Mouse (Mus musculus) neural tube, embryonic 11.5 days (tissue): ENCODE measurements around the gene Gm10024. TPM values are rescaled to one million over a fixed set of nuclear protein-coding genes. Genes with fewer than 3 reads are reported as not detected.
"Not testable (repeated sequence)": the region's sequence is repeated elsewhere in the genome, so short reads cannot be mapped to it uniquely, and the experiment has no call there.

Experiments
- ATAC-seq: fragments of 200-750 bp; cut with Nextera tagmentation; 2 replicates; pipeline ENCODE4 v1.8.0; 2017; ENCODE audit warnings: moderate number of reproducible peaks, mild to moderate bottlenecking, moderate TSS enrichment, moderate library complexity; ENCODE audit not compliant: insufficient read depth, low FRiP score, low TSS enrichment
- DNase-seq: peaks from one replicate; pipeline ENCODE4 v3.0.0-alpha.2; 2015; ENCODE audit warnings: low spot score
- H3K27ac ChIP-seq: fragments of 300-500 bp; sonication (generic); 2 replicates; pipeline ENCODE4 v1.5.1; 2014; ENCODE audit warnings: low read depth, mild to moderate bottlenecking, low read length
- H3K27me3 ChIP-seq: fragments of 300-500 bp; sonication (generic); 2 replicates; pipeline ENCODE4 v1.6.1; 2014; ENCODE audit warnings: mild to moderate bottlenecking, low read length, mixed read lengths; ENCODE audit not compliant: control insufficient read depth, insufficient read depth
- H3K36me3 ChIP-seq: fragments of 300-500 bp; sonication (generic); 2 replicates; pipeline ENCODE4 v1.6.1; 2014; ENCODE audit warnings: mild to moderate bottlenecking, low read length, moderate library complexity, mixed read lengths; ENCODE audit not compliant: control insufficient read depth, insufficient read depth
- H3K4me1 ChIP-seq: fragments of 300-500 bp; sonication (generic); 2 replicates; pipeline ENCODE4 v1.6.1; 2014; ENCODE audit warnings: low read length, mixed read lengths; ENCODE audit not compliant: control insufficient read depth, insufficient read depth
- H3K4me2 ChIP-seq: fragments of 300-500 bp; sonication (generic); 2 replicates; pipeline ENCODE4 v1.6.1; 2014; ENCODE audit warnings: low read depth, mild to moderate bottlenecking, moderate library complexity
- H3K4me3 ChIP-seq: fragments of 300-500 bp; sonication (generic); 2 replicates; pipeline ENCODE4 v1.5.1; 2014; ENCODE audit warnings: low read depth, low read length
- H3K9ac ChIP-seq: fragments of 300-500 bp; sonication (generic); 2 replicates; pipeline ENCODE4 v1.6.1; 2014; ENCODE audit warnings: mild to moderate bottlenecking, low read length
- H3K9me3 ChIP-seq: fragments of 300-500 bp; sonication (generic); 2 replicates; pipeline ENCODE4 v1.6.1; 2016; ENCODE audit warnings: low read length; ENCODE audit not compliant: control insufficient read depth
- WGBS: fragments of 180-500 bp; shearing (Covaris S2); extraction: QIAGEN DNeasy Blood & Tissue Kit; methylation state at CpG from one replicate; pipeline ENCODE4 v1.1.7; 2014; 5-methylcytosine and 5-hydroxymethylcytosine counted together
- polyA plus RNA-seq: library from polyadenylated mRNA; unstranded; fragments of >200 nt; fragmentation: Nextera tagmentation; extraction: Ambion mirVana; gene quantifications from 2 replicates; pipeline ENCODE4 v1.2.1, GENCODE M21; 2014

The Gm10024 gene
- polyA plus RNA-seq, 1 experiment from 2014 or later = not detected

DNA sequence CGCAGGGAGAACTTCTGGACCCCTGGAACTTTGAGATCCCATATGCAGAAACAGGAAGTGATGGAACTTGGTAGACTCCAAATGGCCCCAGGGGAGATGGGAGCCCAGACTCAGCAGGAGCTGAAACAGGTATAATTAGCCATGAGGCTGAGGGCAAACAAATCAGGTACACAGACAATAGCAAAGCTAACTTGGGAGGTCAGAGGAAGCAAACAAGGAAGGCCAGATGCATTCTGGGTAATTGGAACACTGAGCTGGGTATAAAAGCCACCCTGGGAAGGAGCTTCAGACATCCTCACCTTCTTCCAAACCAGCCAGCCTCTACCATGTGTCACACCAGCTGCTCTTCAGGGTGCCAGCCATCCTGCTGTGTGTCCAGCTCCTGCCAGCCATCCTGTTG, 9.0 kb downstream of the Gm10024 start, which contains the start of gene Krtap12-1:
Gene Krtap12-1 (plus strand): TSS at position 301 of the 400 bp plus-strand sequence.
- WGBS = 97% methylated on average over 1 of the region's 1 CpGs
- H3K9me3 ChIP-seq, H3K9ac ChIP-seq, ATAC-seq, H3K4me3 ChIP-seq, H3K4me2 ChIP-seq, H3K36me3 ChIP-seq, H3K27ac ChIP-seq, H3K27me3 ChIP-seq, H3K4me1 ChIP-seq, DNase-seq: not testable (repeated sequence)

DNA sequence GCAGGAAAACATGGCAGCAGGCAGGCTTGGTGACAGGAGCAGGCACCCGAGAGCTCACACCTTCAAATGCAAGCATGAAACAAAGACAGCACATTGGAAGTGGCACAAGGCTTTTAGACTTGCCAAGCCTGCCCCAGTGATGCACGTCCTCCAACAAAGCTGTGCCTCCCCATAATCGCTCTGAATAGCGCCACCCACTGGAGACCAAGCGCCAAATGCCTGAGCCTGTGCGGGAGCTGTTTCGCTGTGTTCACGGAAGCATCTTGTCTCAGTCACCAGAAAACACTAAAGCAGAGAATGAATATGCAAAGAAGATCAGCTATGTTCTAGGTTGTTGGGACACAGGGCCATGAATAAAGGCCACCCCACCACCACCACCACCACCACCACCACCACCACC, 13.6 kb downstream of the Gm10024 start:
- no peak overlapping the region for H3K4me2 ChIP-seq
- H3K9ac ChIP-seq = no peak overlapping the region
- H3K27me3 ChIP-seq = no peaks in the 10 kb centered on the region
- H3K36me3 ChIP-seq = no peaks in the 10 kb centered on the region
- 70% methylated on average over 8 of the region's 8 CpGs for WGBS
- no peak overlapping the region for H3K4me3 ChIP-seq
- no peak overlapping the region for H3K27ac ChIP-seq
- H3K4me1 ChIP-seq = no peaks in the 10 kb centered on the region
- ATAC-seq = no peak
- DNase-seq = no peak
- H3K9me3 ChIP-seq = no peaks in the 10 kb centered on the region

DNA sequence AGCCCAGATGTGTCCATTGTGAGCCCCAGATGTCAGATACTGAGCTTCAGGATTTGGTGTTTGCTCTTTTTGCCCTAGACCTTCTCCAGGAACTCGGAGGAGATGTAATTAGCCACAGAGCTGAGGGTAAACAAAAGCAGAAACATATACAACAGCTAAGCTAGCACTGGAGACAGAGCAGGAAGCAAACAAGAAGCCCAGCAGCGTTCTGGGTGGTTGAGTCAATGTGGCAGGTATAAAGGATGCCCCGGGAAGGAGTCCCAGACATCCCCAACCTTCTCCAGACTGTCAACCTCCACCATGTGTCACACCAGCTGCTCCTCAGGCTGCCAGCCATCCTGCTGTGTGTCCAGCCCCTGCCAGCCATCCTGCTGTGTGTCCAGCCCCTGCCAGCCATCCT, 14.9 kb downstream of the Gm10024 start, which contains the start of gene Gm10100:
Gene Gm10100 (plus strand): TSS at position 301 of the 400 bp plus-strand sequence.
- Histone ChIP-seq H3K9me3 (no peaks in the 10 kb centered on the region), H3K36me3 (no peaks in the 10 kb centered on the region), H3K4me3 (no peak within 1 kb of the TSS), H3K4me2 (no peak within 1 kb of the TSS), H3K27me3 (no peaks in the 10 kb centered on the region), H3K4me1 (no peaks in the 10 kb centered on the region), H3K9ac (no peak within 1 kb of the TSS), H3K27ac (no peak within 1 kb of the TSS)
- ATAC-seq (no peak), DNase-seq (no peak)
- 55% methylated on average over 3 of the region's 3 CpGs for WGBS

DNA sequence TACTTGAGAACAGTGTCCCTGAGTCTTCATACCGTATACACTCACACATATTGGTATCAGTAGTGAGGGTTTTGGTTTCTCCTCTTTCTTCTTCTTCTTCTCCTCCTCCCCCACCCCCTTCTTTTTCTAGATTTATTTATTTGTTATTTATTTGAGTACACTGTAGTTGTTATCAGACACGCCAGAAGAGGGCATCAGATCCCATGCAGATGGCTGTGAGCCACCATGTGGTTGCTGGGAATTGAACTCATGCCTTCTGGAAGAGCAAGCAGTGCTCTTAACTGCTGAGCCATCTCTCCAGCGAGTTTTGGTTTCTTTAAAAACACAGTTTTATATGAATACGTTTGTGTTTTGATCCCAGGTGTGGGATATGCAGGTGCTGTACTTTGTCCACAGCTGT, 17.0 kb downstream of the Gm10024 start:
- WGBS = 59% methylated on average over 4 of the region's 4 CpGs
- Histone ChIP-seq H3K4me2 (no peak overlapping the region), H3K9me3 (no peaks in the 10 kb centered on the region), H3K4me3 (no peak overlapping the region), H3K4me1 (no peaks in the 10 kb centered on the region), H3K9ac (no peak overlapping the region), H3K27me3 (no peaks in the 10 kb centered on the region), H3K27ac (no peak overlapping the region), H3K36me3 (no peaks in the 10 kb centered on the region)
- ATAC-seq (no peak), DNase-seq (no peak)

DNA sequence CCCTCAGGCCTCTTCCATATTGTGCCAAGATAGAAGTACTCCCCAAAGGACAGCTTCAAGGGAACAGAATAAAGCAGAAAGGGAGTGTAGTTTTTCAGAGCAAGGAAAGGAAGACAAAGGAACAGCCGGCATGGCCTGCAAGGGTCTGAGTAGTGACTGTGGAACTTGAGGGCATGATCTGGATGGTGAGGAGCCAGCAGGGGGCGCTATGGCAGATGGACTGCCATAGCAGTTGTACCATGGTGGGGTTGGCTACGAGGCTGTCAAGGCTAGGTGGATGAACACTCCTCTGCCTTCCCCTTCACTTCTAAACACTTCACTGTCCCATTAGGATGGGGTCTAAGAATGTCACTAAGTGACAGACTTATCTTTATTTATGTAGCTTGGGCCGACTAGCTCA, 18.0 kb downstream of the Gm10024 start:
- Histone ChIP-seq H3K4me1 (no peaks in the 10 kb centered on the region), H3K27me3 (no peaks in the 10 kb centered on the region), H3K4me3 (no peak overlapping the region), H3K4me2 (no peak overlapping the region), H3K27ac (no peak overlapping the region), H3K9ac (no peak overlapping the region), H3K9me3 (no peaks in the 10 kb centered on the region), H3K36me3 (no peaks in the 10 kb centered on the region)
- WGBS = 56% methylated on average over 4 of the region's 4 CpGs
- DNase-seq = no peak
- no peak for ATAC-seq

DNA sequence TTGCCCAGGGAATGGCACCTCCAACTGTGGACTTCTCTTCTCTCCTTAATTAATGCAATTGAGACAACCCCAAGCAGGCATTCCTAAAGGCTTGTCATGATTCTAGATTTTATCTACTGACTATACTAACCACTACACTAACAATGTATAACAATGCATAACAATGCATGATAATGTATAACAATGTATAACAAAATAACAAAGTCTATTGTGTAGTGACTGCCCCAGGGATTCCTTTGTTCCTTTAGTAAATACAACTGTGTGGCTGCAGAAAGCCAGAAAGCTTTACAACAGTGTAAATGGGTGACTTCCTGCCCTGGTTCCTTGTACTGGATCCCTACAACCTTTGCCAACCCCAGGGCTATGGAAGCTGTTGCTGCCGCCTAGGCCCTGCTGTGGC, 24.7 kb downstream of the Gm10024 start:
- ATAC-seq = no peak
- H3K9me3 ChIP-seq = no peaks in the 10 kb centered on the region
- H3K4me2 ChIP-seq = no peak overlapping the region
- H3K4me3 ChIP-seq = no peak overlapping the region
- no peaks in the 10 kb centered on the region for H3K27me3 ChIP-seq
- DNase-seq = no peak
- H3K36me3 ChIP-seq = no peaks in the 10 kb centered on the region
- WGBS = 86% methylated on average over 1 of the region's 1 CpGs
- H3K9ac ChIP-seq = no peak overlapping the region
- H3K27ac ChIP-seq = no peak overlapping the region
- no peaks in the 10 kb centered on the region for H3K4me1 ChIP-seq

DNA sequence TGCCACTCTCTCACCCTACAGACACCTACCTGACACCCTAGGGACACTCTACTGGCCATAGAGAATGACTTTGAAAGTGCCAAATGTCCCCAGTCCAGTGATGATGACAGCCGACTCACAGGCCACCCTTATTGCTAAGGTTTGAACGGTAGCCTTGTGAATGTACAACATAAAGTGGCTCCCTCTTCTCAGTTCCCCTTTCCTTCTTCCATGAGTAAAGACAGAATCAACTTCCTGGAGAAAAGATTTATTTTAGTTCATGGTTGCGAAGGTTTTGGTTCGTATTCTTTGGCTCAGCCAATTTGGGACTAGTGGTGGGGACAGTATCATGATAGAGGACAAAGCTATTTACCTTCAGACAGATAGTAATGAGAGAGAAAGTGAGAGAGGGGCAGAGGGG, 27.7 kb downstream of the Gm10024 start:
- Histone ChIP-seq H3K9me3 (no peaks in the 10 kb centered on the region), H3K27me3 (no peaks in the 10 kb centered on the region), H3K4me1 (no peaks in the 10 kb centered on the region), H3K4me3 (no peak overlapping the region), H3K27ac (no peak overlapping the region), H3K4me2 (no peak overlapping the region), H3K9ac (no peak overlapping the region), H3K36me3 (no peaks in the 10 kb centered on the region)
- ATAC-seq (no peak), DNase-seq (no peak)
- WGBS = 87% methylated on average over 4 of the region's 4 CpGs

DNA sequence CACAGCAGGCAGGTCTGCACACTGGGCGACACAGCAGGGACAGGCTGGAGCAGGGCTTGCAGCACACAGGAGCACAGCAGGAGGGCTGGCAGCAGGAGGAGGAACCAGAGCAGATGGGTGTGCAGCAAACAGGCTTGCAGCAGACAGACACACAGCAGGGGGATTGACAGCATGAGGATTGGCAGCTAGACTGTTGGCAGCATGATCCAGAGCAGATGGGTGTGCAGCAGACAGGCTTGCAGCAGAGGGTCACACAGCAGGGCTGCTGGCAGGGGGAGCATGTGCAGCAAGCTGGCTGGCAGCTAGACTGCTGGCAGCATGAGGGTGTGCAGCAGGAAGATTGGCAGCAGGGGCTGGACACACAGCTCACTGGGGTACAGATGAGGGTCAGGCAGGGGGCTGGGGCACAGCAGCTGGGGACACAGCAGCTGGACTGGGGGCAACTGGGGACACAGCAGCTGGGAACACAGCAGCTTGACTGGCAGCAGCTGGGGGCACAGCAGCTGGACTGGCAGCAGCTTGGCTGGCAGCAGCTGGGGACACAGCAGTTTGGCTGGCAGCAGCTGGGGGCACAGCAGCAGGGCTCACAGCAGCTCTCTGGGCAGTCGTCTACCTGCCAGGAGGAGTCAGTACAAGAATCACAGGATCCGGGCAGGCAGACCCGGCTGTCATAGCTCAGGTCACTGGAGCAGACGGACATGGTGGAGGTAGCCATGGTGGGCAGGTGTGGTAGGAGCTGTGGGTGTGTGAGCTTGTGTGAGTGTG, 30.8 kb downstream of the Gm10024 start, which contains the start of gene Gm18596:
Gene Gm18596 (minus strand): TSS at position 715 of the 765 bp plus-strand sequence.
- DNase-seq, H3K27me3 ChIP-seq, ATAC-seq, H3K4me1 ChIP-seq, H3K36me3 ChIP-seq, H3K9ac ChIP-seq, H3K9me3 ChIP-seq, H3K4me2 ChIP-seq, H3K4me3 ChIP-seq, H3K27ac ChIP-seq: not testable (repeated sequence)
- WGBS = 62% methylated on average over 4 of the region's 5 CpGs

DNA sequence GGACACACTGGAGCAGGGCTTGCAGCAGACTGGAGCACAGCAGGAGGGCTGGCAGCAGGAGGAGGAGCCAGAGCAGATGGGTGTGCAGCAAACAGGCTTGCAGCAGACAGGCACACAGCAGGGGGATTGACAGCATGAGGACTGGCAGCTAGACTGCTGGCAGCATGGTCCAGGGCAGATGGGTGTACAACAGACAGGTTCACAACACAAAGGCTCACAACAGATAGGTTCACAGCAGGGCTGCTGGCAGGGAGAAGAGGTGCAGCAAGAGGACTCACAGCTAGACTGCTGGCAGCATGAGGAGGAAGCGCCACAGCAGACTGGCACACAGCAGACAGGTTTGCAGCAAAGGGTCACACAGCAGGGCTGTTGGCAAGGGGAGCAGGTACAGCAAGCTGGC, 39.4 kb downstream of the Gm10024 start:
- H3K9ac ChIP-seq, H3K4me2 ChIP-seq, DNase-seq, H3K36me3 ChIP-seq, H3K4me1 ChIP-seq, H3K4me3 ChIP-seq, H3K9me3 ChIP-seq, H3K27ac ChIP-seq, ATAC-seq, H3K27me3 ChIP-seq: not testable (repeated sequence)
- WGBS = 79% methylated on average over 1 of the region's 1 CpGs
